Mouse (Mus musculus): ENCODE results near the gene Hsdl2. TPM values are rescaled to one million over a fixed set of nuclear protein-coding genes. Genes with fewer than 3 reads are reported as not detected.
"Not testable (repeated sequence)": the region's sequence is repeated elsewhere in the genome, so short reads cannot be mapped to it uniquely, and the experiment has no call there.

Hsdl2 gene
- polyA plus RNA-seq, 1 experiment from 2014 or later, result 22.6 TPM

- peaks cover 35% of the 10 kb centered on the region for H3K27me3 ChIP-seq (ENCODE audit: low read depth, poor library complexity, severe bottlenecking)
- peak overlapping the region; percentile 83 for H3K4me3 ChIP-seq
- H3K36me3 ChIP-seq, result no peaks in the 10 kb centered on the region
- peak overlapping the region; percentile 88; the same call in 1 of the 2 replicates for H3K27ac ChIP-seq (replicated peaks)
- H3K9me3 ChIP-seq (replicated peaks), result no peaks in the 10 kb centered on the region
- WGBS, result 16% methylated on average over 11 of the region's 11 CpGs
- H3K4me1 ChIP-seq, result peaks cover 20% of the 10 kb centered on the region
- DNase-seq (ENCODE audit: low spot score), result no peak
These were observed 31.3 kb upstream of the Hsdl2 start for GRCm38 (mm10) chr4:59549977-59550560.

GRCm38 (mm10) chr4:59551901-59552300, 29.5 kb upstream of the Hsdl2 start:
- H3K27ac ChIP-seq (replicated peaks), result no peak overlapping the region
- peaks cover 30% of the 10 kb centered on the region for H3K27me3 ChIP-seq (ENCODE audit: low read depth, poor library complexity, severe bottlenecking)
- H3K4me3 ChIP-seq, result no peak overlapping the region
- no peaks in the 10 kb centered on the region for H3K36me3 ChIP-seq
- WGBS, result 92% methylated on average over 1 of the region's 1 CpGs
- no peaks in the 10 kb centered on the region for H3K9me3 ChIP-seq (replicated peaks)
- H3K4me1 ChIP-seq, result peaks cover 20% of the 10 kb centered on the region
- DNase-seq (ENCODE audit: low spot score), result no peak

- peaks cover 14% of the 10 kb centered on the region for H3K4me1 ChIP-seq
- 94% methylated on average over 5 of the region's 5 CpGs for WGBS
- H3K27me3 ChIP-seq (ENCODE audit: low read depth, poor library complexity, severe bottlenecking), result peaks cover 21% of the 10 kb centered on the region
- no peak for DNase-seq (ENCODE audit: low spot score)
- H3K9me3 ChIP-seq (replicated peaks), result no peaks in the 10 kb centered on the region
- no peak overlapping the region for H3K27ac ChIP-seq (replicated peaks)
- no peaks in the 10 kb centered on the region for H3K36me3 ChIP-seq
- H3K4me3 ChIP-seq, result no peak overlapping the region
These were observed 28.5 kb upstream of the Hsdl2 start for GRCm38 (mm10) chr4:59552835-59553234.

- Histone ChIP-seq H3K4me1 (peaks cover 10% of the 10 kb centered on the region), H3K36me3 (no peaks in the 10 kb centered on the region), H3K27ac (replicated peaks) (no peak overlapping the region), H3K27me3 (ENCODE audit: low read depth, poor library complexity, severe bottlenecking) (peaks cover 18% of the 10 kb centered on the region), H3K9me3 (replicated peaks) (no peaks in the 10 kb centered on the region), H3K4me3 (no peak overlapping the region)
- 86% methylated on average over 3 of the region's 3 CpGs for WGBS
- DNase-seq (ENCODE audit: low spot score), result no peak
These were observed 27.8 kb upstream of the Hsdl2 start for GRCm38 (mm10) chr4:59553576-59553975.

- no peaks in the 10 kb centered on the region for H3K9me3 ChIP-seq (replicated peaks)
These were observed 26.2 kb upstream of the Hsdl2 start for GRCm38 (mm10) chr4:59555177-59555576.

GRCm38 (mm10) chr4:59557343-59557742, 24.0 kb upstream of the Hsdl2 start:
- not testable (repeated sequence) for H3K27ac ChIP-seq (replicated peaks); DNase-seq (ENCODE audit: low spot score); H3K36me3 ChIP-seq; H3K27me3 ChIP-seq (ENCODE audit: low read depth, poor library complexity, severe bottlenecking); H3K9me3 ChIP-seq (replicated peaks); H3K4me3 ChIP-seq; H3K4me1 ChIP-seq
- 94% methylated on average over 4 of the region's 4 CpGs for WGBS

More at GRCm38 (mm10) chr4:59555177-59555576, 26.2 kb upstream of the Hsdl2 start:
- no peak overlapping the region for H3K4me3 ChIP-seq
- no peak for DNase-seq (ENCODE audit: low spot score)
- H3K27me3 ChIP-seq (ENCODE audit: low read depth, poor library complexity, severe bottlenecking), result peaks cover 12% of the 10 kb centered on the region
- H3K4me1 ChIP-seq, result no peaks in the 10 kb centered on the region
- H3K36me3 ChIP-seq, result no peaks in the 10 kb centered on the region
- no peak overlapping the region for H3K27ac ChIP-seq (replicated peaks)

- WGBS, result 77% methylated on average over 6 of the region's 6 CpGs
- no peaks in the 10 kb centered on the region for H3K4me1 ChIP-seq
- DNase-seq (ENCODE audit: low spot score), result no peak
- H3K9me3 ChIP-seq (replicated peaks), result no peaks in the 10 kb centered on the region
- no peaks in the 10 kb centered on the region for H3K27me3 ChIP-seq (ENCODE audit: low read depth, poor library complexity, severe bottlenecking)
- H3K36me3 ChIP-seq, result no peaks in the 10 kb centered on the region
- no peak overlapping the region for H3K27ac ChIP-seq (replicated peaks)
- H3K4me3 ChIP-seq, result no peak overlapping the region
These were observed 23.2 kb upstream of the Hsdl2 start for GRCm38 (mm10) chr4:59558096-59558720.

- no peak overlapping the region for H3K27ac ChIP-seq (replicated peaks)
- H3K4me1 ChIP-seq, result no peaks in the 10 kb centered on the region
- no peaks in the 10 kb centered on the region for H3K27me3 ChIP-seq (ENCODE audit: low read depth, poor library complexity, severe bottlenecking)
- no peaks in the 10 kb centered on the region for H3K36me3 ChIP-seq
- H3K9me3 ChIP-seq (replicated peaks), result no peaks in the 10 kb centered on the region
- 92% methylated on average over 6 of the region's 6 CpGs for WGBS
- no peak overlapping the region for H3K4me3 ChIP-seq
- DNase-seq (ENCODE audit: low spot score), result no peak
These were observed 21.2 kb upstream of the Hsdl2 start for GRCm38 (mm10) chr4:59560141-59560540.

- H3K9me3 ChIP-seq (replicated peaks), result no peaks in the 10 kb centered on the region
- no peak overlapping the region for H3K27ac ChIP-seq (replicated peaks)
- H3K4me1 ChIP-seq, result no peaks in the 10 kb centered on the region
- no peaks in the 10 kb centered on the region for H3K36me3 ChIP-seq
- no peaks in the 10 kb centered on the region for H3K27me3 ChIP-seq (ENCODE audit: low read depth, poor library complexity, severe bottlenecking)
- DNase-seq (ENCODE audit: low spot score), result no peak
- WGBS, result 85% methylated on average over 3 of the region's 3 CpGs
- H3K4me3 ChIP-seq, result no peak overlapping the region
These were observed 17.2 kb upstream of the Hsdl2 start for GRCm38 (mm10) chr4:59564128-59564527.

GRCm38 (mm10) chr4:59565571-59566188, 15.7 kb upstream of the Hsdl2 start:
- Histone ChIP-seq H3K4me1 (no peaks in the 10 kb centered on the region), H3K27ac (replicated peaks) (no peak overlapping the region), H3K36me3 (no peaks in the 10 kb centered on the region), H3K4me3 (no peak overlapping the region), H3K9me3 (replicated peaks) (no peaks in the 10 kb centered on the region), H3K27me3 (ENCODE audit: low read depth, poor library complexity, severe bottlenecking) (no peaks in the 10 kb centered on the region)
- 82% methylated on average over 8 of the region's 8 CpGs for WGBS
- DNase-seq (ENCODE audit: low spot score), result no peak

- WGBS, result 83% methylated on average over 6 of the region's 6 CpGs
- no peaks in the 10 kb centered on the region for H3K36me3 ChIP-seq
- no peak for DNase-seq (ENCODE audit: low spot score)
These were observed 13.6 kb upstream of the Hsdl2 start for GRCm38 (mm10) chr4:59567576-59568260.

GRCm38 (mm10) chr4:59569538-59569937, 11.8 kb upstream of the Hsdl2 start:
- DNase-seq (ENCODE audit: low spot score), result peak; percentile 68
- H3K27ac ChIP-seq (replicated peaks), result no peak overlapping the region
- 9% methylated on average over 7 of the region's 7 CpGs for WGBS
- H3K36me3 ChIP-seq, result no peaks in the 10 kb centered on the region
- no peak overlapping the region for H3K4me3 ChIP-seq
- H3K9me3 ChIP-seq (replicated peaks), result no peaks in the 10 kb centered on the region
- H3K27me3 ChIP-seq (ENCODE audit: low read depth, poor library complexity, severe bottlenecking), result no peaks in the 10 kb centered on the region
- H3K4me1 ChIP-seq, result no peaks in the 10 kb centered on the region

More at GRCm38 (mm10) chr4:59567576-59568260, 13.6 kb upstream of the Hsdl2 start:
- no peaks in the 10 kb centered on the region for H3K27me3 ChIP-seq (ENCODE audit: low read depth, poor library complexity, severe bottlenecking)
- H3K27ac ChIP-seq (replicated peaks), result no peak overlapping the region
- no peaks in the 10 kb centered on the region for H3K9me3 ChIP-seq (replicated peaks)
- H3K4me3 ChIP-seq, result no peak overlapping the region
- no peaks in the 10 kb centered on the region for H3K4me1 ChIP-seq

- 90% methylated on average over 8 of the region's 8 CpGs for WGBS
- H3K4me1 ChIP-seq; H3K4me3 ChIP-seq; H3K27me3 ChIP-seq (ENCODE audit: low read depth, poor library complexity, severe bottlenecking); H3K27ac ChIP-seq (replicated peaks); H3K9me3 ChIP-seq (replicated peaks); DNase-seq (ENCODE audit: low spot score); H3K36me3 ChIP-seq: not testable (repeated sequence)
These were observed 10.8 kb upstream of the Hsdl2 start for GRCm38 (mm10) chr4:59570519-59570918.

Measured in midbrain, embryonic 10.5 days (tissue).